Mouse (Mus musculus): ENCODE results near the gene Fmo1.

The Fmo1 gene

GRCm38 (mm10) chr1:162862328-162862727 is 4.1 kb downstream of the Fmo1 start:
- no peak for DNase-seq (ENCODE audit: low read depth)

- DNase-seq (ENCODE audit: low read depth): no peak
Measured at GRCm38 (mm10) chr1:162859996-162860605, 6.3 kb downstream of the Fmo1 start.

- no peak for DNase-seq (ENCODE audit: low read depth)
Measured at GRCm38 (mm10) chr1:162859545-162859976, 6.8 kb downstream of the Fmo1 start.

- DNase-seq (ENCODE audit: low read depth): no peak
Measured at GRCm38 (mm10) chr1:162858748-162859130, 7.7 kb downstream of the Fmo1 start.

- no peak for DNase-seq (ENCODE audit: low read depth)
Measured at GRCm38 (mm10) chr1:162857766-162858747, 8.4 kb downstream of the Fmo1 start.

GRCm38 (mm10) chr1:162853812-162854482 is 12.5 kb downstream of the Fmo1 start:
- no peak for DNase-seq (ENCODE audit: low read depth)

GRCm38 (mm10) chr1:162847554-162847953 is 18.9 kb downstream of the Fmo1 start:
- no peak for DNase-seq (ENCODE audit: low read depth)

- DNase-seq (ENCODE audit: low read depth): no peak
Measured at GRCm38 (mm10) chr1:162840211-162840610, 26.2 kb downstream of the Fmo1 start.

GRCm38 (mm10) chr1:162838976-162839375 is 27.4 kb downstream of the Fmo1 start:
- no peak for DNase-seq (ENCODE audit: low read depth)

- DNase-seq (ENCODE audit: low read depth): no peak
Measured at GRCm38 (mm10) chr1:162834342-162834741, 32.1 kb downstream of the Fmo1 start.

- DNase-seq (ENCODE audit: low read depth): no peak
Measured at GRCm38 (mm10) chr1:162832574-162832953, 33.8 kb downstream of the Fmo1 start.

- DNase-seq (ENCODE audit: low read depth): no peak
Measured at GRCm38 (mm10) chr1:162831838-162832573, 34.4 kb downstream of the Fmo1 start.

GRCm38 (mm10) chr1:162819280-162819679 is 47.1 kb downstream of the Fmo1 start:
- DNase-seq (ENCODE audit: low read depth): no peak

- DNase-seq (ENCODE audit: low read depth): no peak
Measured at GRCm38 (mm10) chr1:162815381-162816127, 50.9 kb downstream of the Fmo1 start.

GRCm38 (mm10) chr1:162814932-162815331 is 51.5 kb downstream of the Fmo1 start:
- DNase-seq (ENCODE audit: low read depth): no peak

- no peak for DNase-seq (ENCODE audit: low read depth)
Measured at GRCm38 (mm10) chr1:162813836-162814156, 52.6 kb downstream of the Fmo1 start, which contains the start of gene Fmo4. Gene Fmo4, minus strand, starts transcription at chr1:162813972.

- no peak for DNase-seq (ENCODE audit: low read depth)
Measured at GRCm38 (mm10) chr1:162813143-162813835, 53.1 kb downstream of the Fmo1 start.

- DNase-seq (ENCODE audit: low read depth): no peak
Measured at GRCm38 (mm10) chr1:162808541-162808940, 57.9 kb downstream of the Fmo1 start.

GRCm38 (mm10) chr1:162807441-162807840 is 59.0 kb downstream of the Fmo1 start:
- no peak for DNase-seq (ENCODE audit: low read depth)

- DNase-seq (ENCODE audit: low read depth): no peak
Measured at GRCm38 (mm10) chr1:162805011-162805410, 61.4 kb downstream of the Fmo1 start.

GRCm38 (mm10) chr1:162796441-162796840 is 70.0 kb downstream of the Fmo1 start:
- no peak for DNase-seq (ENCODE audit: low read depth)
